Mouse (Mus musculus) testis, adult 2 months (tissue): ENCODE data around the gene Ddx39b. TPM values are rescaled to one million over a fixed set of nuclear protein-coding genes. Genes with fewer than 3 reads are reported as not detected.

Experiments used
- H3K27ac ChIP-seq: fragments of 200-500 bp; 2 replicates; pipeline ENCODE4 v1.5.1; 2012; ENCODE audit warnings: low read depth, low read length; ENCODE audit not compliant: control insufficient read depth, insufficient read depth
- H3K27me3 ChIP-seq: fragments of 200-500 bp; 2 replicates; pipeline ENCODE4 v1.6.1; 2012; ENCODE audit warnings: mild to moderate bottlenecking, low read length, moderate library complexity; ENCODE audit not compliant: control insufficient read depth, insufficient read depth
- H3K36me3 ChIP-seq: fragments of 200-500 bp; 2 replicates; pipeline ENCODE4 v1.6.1; 2012; ENCODE audit warnings: mild to moderate bottlenecking, low read length; ENCODE audit not compliant: control insufficient read depth, insufficient read depth
- H3K4me1 ChIP-seq: fragments of 200-500 bp; 2 replicates; pipeline ENCODE4 v1.6.1; 2012; ENCODE audit warnings: low read length; ENCODE audit not compliant: control insufficient read depth, insufficient read depth
- H3K4me3 ChIP-seq: fragments of 200-500 bp; 2 replicates; pipeline ENCODE4 v1.5.1; 2012; ENCODE audit warnings: low read depth, mild to moderate bottlenecking, low read length, moderate library complexity, mixed read lengths; ENCODE audit not compliant: control insufficient read depth
- CTCF ChIP-seq: fragments of 200-500 bp; IDR thresholded peaks from 2 replicates; pipeline ENCODE4 v1.5.1; 2012; ENCODE audit warnings: low read depth, mild to moderate bottlenecking, inconsistent platforms, low read length, moderate library complexity; ENCODE audit not compliant: control insufficient read depth, insufficient read depth, insufficient replicate concordance
- POLR2A ChIP-seq: fragments of 200-500 bp; IDR thresholded peaks from 2 replicates; pipeline ENCODE4 v1.6.1; 2012; ENCODE audit warnings: low read depth, mild to moderate bottlenecking, inconsistent platforms, low read length, moderate library complexity; ENCODE audit not compliant: control insufficient read depth
- polyA plus RNA-seq: library from polyadenylated mRNA; depleted of rRNA; stranded (reverse); fragments of >200 nt; gene quantifications from 2 replicates; pipeline ENCODE4 v1.2.3, GENCODE M21; 2012

The Ddx39b gene
- polyA plus RNA-seq, 1 experiment = 129 TPM

DNA sequence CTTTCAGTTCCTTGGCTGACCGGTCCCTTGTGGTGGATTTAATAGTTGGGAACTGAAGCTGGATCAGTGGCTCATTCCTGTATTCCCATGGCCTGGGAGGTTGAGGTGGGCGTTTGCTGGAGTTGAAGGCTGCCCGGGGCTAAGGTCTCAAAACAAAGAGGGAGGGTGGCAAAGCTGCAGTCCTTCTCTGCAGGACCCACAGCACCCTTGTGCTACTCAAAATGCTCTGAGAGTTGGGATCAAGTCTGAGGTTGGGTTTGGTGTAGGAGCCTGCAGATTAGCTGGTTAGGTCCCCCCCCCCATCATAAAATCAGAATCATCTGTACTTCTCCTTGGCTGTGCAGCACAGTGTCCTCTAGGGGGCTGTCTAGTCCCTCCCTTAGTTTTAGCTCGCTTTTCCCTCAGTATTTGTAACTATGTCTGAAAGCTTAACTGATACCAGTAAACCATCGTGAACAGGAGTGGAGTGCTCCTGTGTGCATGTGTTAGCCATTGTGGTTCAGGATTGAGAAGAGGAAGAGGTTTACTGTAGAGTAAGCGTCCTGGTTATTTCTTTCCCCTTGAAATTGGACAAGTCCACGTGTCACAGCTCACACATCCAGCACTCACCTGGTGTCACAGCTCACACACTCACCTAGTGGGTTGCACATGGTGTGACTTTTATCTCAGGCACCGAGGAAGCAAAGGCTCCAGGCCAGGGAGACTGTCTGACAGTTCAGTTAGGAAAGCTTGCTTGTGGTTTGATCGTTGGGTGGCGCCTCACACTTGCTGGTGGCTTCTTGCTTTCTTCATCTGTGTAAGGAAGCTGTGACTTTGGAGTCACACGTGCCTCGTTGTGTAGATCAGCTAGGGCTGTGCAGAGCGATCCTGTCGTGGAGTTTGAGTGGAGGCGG lies 4.4 kb downstream of the Ddx39b start:
- peaks cover 8% of the 10 kb centered on the region for H3K4me1 ChIP-seq
- no peak overlapping the region for H3K27ac ChIP-seq
- H3K36me3 ChIP-seq = peaks cover 7% of the 10 kb centered on the region
- no peaks in the 10 kb centered on the region for H3K27me3 ChIP-seq
- no peak for TF ChIP-seq POLR2A
- TF ChIP-seq CTCF = no peak
- H3K4me3 ChIP-seq = no peak overlapping the region

DNA sequence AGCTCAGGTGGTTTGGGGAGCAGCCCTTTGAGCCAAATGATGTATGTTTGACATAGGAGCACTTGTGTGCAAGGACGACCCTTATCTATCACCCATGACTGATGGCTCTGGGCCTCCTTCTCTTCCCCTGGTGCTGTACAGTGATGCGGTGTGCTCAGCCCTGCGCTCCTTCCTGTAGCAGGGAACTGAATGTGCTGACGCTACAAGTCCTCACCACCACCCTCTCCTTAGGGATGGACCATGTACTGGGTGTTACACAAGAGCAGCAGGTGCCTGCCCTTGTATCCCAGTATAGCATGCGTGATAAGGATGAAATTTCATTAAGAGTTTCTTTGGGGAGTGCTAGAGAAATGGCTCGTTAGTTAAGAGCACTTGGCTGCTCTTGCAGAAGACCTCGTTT lies 5.6 kb downstream of the Ddx39b start:
- no peak overlapping the region for H3K4me3 ChIP-seq
- H3K36me3 ChIP-seq = peaks cover 7% of the 10 kb centered on the region
- no peaks in the 10 kb centered on the region for H3K27me3 ChIP-seq
- H3K27ac ChIP-seq = no peak overlapping the region
- H3K4me1 ChIP-seq = peaks cover 8% of the 10 kb centered on the region
- TF ChIP-seq POLR2A (no peak), CTCF (no peak)

GRCm38 (mm10) chr17:35248986-35249385 lies 7.4 kb downstream of the Ddx39b start:
- TF ChIP-seq POLR2A = no peak
- TF ChIP-seq CTCF = no peak
- Histone ChIP-seq H3K4me3 (no peak overlapping the region), H3K27me3 (no peaks in the 10 kb centered on the region), H3K36me3 (peaks cover 6% of the 10 kb centered on the region), H3K27ac (no peak overlapping the region), H3K4me1 (peaks cover 2% of the 10 kb centered on the region; the same call in 1 of the 2 replicates)

DNA sequence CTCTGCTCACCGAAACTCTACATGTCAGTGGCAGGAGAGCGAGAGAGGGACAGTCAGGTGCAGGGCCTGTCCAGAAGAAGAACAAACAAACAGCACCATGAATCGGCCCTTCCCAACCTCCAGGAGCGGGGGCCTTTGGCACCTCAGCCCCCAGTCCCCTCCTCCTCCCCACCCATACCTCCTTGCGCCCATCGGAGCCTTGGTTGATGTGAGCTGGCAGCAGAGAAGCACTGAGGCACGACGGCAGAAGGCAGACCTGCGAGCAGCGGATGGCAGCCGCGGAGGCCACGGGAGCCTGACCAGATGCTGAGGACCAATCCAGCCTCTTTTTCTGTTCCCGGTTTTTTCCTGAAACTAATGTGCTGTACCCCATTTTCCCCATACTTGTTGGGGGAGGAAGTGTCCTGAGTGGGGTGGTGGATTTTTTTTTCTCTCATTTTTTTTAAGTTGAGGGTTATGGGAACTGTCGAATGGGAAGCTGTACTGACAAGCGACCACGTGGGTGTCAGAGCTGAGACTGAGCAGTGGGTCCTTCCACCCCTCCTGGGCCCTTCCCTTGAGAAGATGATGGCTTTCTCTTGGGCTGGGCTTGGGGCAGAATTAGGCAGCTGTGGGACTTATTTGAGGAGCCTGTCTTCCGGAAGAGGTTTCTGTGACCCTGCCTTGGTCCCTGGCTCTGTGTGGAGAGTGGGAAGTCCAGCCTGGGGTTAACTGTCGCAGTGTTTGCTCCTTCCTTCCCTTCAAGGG lies 8.1 kb downstream of the Ddx39b start:
- H3K27me3 ChIP-seq = no peaks in the 10 kb centered on the region
- no peak for TF ChIP-seq POLR2A
- no peak for TF ChIP-seq CTCF
- H3K27ac ChIP-seq = no peak overlapping the region
- H3K4me3 ChIP-seq = no peak overlapping the region
- H3K4me1 ChIP-seq = no peaks in the 10 kb centered on the region
- peaks cover 4% of the 10 kb centered on the region for H3K36me3 ChIP-seq

GRCm38 (mm10) chr17:35250348-35251120 lies 9.0 kb downstream of the Ddx39b start:
- no peaks in the 10 kb centered on the region for H3K4me1 ChIP-seq
- H3K36me3 ChIP-seq = peaks cover 4% of the 10 kb centered on the region
- H3K27ac ChIP-seq = no peak overlapping the region
- no peaks in the 10 kb centered on the region for H3K27me3 ChIP-seq
- no peak for TF ChIP-seq POLR2A
- TF ChIP-seq CTCF = no peak
- H3K4me3 ChIP-seq = no peak overlapping the region

- peaks cover 4% of the 10 kb centered on the region for H3K36me3 ChIP-seq
- no peak overlapping the region for H3K27ac ChIP-seq
- H3K27me3 ChIP-seq = no peaks in the 10 kb centered on the region
- TF ChIP-seq CTCF = no peak
- no peak for TF ChIP-seq POLR2A
- H3K4me1 ChIP-seq = no peaks in the 10 kb centered on the region
- H3K4me3 ChIP-seq = no peak overlapping the region
These were observed 9.7 kb downstream of the Ddx39b start for GRCm38 (mm10) chr17:35251162-35251719.

DNA sequence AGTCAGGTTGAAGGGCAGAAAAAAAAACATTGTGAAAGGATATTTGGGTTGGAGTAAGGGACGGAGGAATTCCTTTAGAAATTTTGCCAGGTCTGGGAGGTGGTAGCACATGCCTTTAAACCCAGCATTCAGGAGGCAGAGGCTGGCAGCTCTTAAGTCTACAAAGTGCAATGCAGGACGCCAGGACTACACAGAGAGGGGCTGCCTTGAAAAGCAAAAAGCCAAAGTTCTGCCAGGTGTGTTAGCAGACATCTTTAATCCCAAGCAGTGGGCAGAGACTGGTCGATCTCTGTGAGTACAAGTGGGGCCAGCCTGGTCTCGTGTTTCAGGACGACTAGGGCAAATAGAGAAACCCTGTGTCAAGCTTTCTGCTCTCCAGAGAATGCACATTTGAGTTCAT lies 10.4 kb downstream of the Ddx39b start:
- Histone ChIP-seq H3K36me3 (peaks cover 4% of the 10 kb centered on the region), H3K4me3 (no peak overlapping the region), H3K4me1 (no peaks in the 10 kb centered on the region), H3K27ac (no peak overlapping the region), H3K27me3 (no peaks in the 10 kb centered on the region)
- no peak for TF ChIP-seq POLR2A
